Mouse (Mus musculus): ENCODE data around the gene Slco4c1. TPM values are rescaled to one million over a fixed set of nuclear protein-coding genes. Genes with fewer than 3 reads are reported as not detected.

Slco4c1 gene
- polyA plus RNA-seq, 1 experiment from 2014 or later, result not detected

- H3K36me3 ChIP-seq, result no peaks in the 10 kb centered on the region
- whole genome bisulfite sequencing, result 78% methylated on average over 4 of the region's 4 CpGs
- DNase-seq (ENCODE audit: low spot score), result no peak
- no peaks in the 10 kb centered on the region for H3K9me3 ChIP-seq (replicated peaks)
- H3K27ac ChIP-seq (replicated peaks), result no peak overlapping the region
- no peaks in the 10 kb centered on the region for H3K4me1 ChIP-seq
- H3K4me3 ChIP-seq, result no peak overlapping the region
- H3K27me3 ChIP-seq (ENCODE audit: low read depth, poor library complexity, severe bottlenecking), result no peaks in the 10 kb centered on the region
These were observed 22.9 kb downstream of the Slco4c1 start for GRCm38 (mm10) chr1:96849101-96849500.

GRCm38 (mm10) chr1:96848606-96849005 lies 23.4 kb downstream of the Slco4c1 start:
- no peaks in the 10 kb centered on the region for H3K4me1 ChIP-seq
- no peak overlapping the region for H3K27ac ChIP-seq (replicated peaks)
- H3K9me3 ChIP-seq (replicated peaks), result no peaks in the 10 kb centered on the region
- no peak overlapping the region for H3K4me3 ChIP-seq
- no peak for DNase-seq (ENCODE audit: low spot score)
- no peaks in the 10 kb centered on the region for H3K27me3 ChIP-seq (ENCODE audit: low read depth, poor library complexity, severe bottlenecking)
- H3K36me3 ChIP-seq, result no peaks in the 10 kb centered on the region
- 63% methylated on average over 2 of the region's 2 CpGs for WGBS

DNA sequence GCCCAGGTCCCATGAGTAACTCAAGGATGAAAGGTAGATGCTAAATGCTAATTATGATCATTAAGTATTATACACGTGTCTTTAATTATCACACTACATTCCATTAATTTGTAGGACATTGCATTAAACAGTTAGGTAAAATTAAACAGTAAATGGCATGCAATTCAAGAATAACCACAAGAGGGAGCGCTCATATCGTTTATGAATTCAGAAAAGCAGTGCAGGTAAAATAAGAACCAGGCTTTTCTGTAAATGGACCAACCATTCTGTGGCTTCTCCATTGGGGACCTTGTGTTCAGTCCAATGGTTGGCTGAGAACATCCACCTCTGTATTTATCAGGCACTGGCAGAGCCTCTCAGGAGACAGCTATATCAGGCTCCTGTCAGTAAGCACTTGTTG lies 25.2 kb downstream of the Slco4c1 start:
- WGBS, result 6% methylated on average over 3 of the region's 3 CpGs
- no peak for DNase-seq (ENCODE audit: low spot score)
- Histone ChIP-seq H3K9me3 (replicated peaks) (no peaks in the 10 kb centered on the region), H3K36me3 (no peaks in the 10 kb centered on the region), H3K4me3 (no peak overlapping the region), H3K27me3 (ENCODE audit: low read depth, poor library complexity, severe bottlenecking) (no peaks in the 10 kb centered on the region), H3K27ac (replicated peaks) (no peak overlapping the region), H3K4me1 (no peaks in the 10 kb centered on the region)

GRCm38 (mm10) chr1:96805287-96805727 lies 66.7 kb downstream of the Slco4c1 start:
- H3K9me3 ChIP-seq (replicated peaks), result no peaks in the 10 kb centered on the region
- no peaks in the 10 kb centered on the region for H3K27me3 ChIP-seq (ENCODE audit: low read depth, poor library complexity, severe bottlenecking)
- no peak for DNase-seq (ENCODE audit: low spot score)
- no peak overlapping the region for H3K4me3 ChIP-seq
- WGBS, result 76% methylated on average over 2 of the region's 2 CpGs
- H3K27ac ChIP-seq (replicated peaks), result no peak overlapping the region
- no peaks in the 10 kb centered on the region for H3K36me3 ChIP-seq
- no peaks in the 10 kb centered on the region for H3K4me1 ChIP-seq

DNA sequence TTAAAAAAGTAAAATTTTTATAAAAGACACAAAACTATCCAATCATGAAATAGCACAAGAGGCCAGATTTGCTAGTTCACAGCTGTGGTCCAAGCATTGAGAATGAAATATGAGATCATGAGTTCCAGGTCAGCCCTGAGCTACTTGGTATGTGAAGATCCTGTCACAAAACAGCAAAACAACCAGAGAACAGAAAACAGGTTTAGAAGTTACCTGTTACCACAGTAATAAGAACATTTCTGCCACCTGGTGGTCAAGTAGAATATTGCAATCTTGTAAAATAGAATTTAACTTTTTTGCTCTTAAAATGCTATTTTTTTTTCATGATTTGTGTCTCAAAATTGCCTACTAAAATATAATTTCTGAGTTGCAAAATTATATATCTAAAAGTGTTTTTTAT lies 70.4 kb downstream of the Slco4c1 start:
- Histone ChIP-seq H3K4me1 (no peaks in the 10 kb centered on the region), H3K9me3 (replicated peaks) (no peaks in the 10 kb centered on the region), H3K36me3 (no peaks in the 10 kb centered on the region), H3K27me3 (ENCODE audit: low read depth, poor library complexity, severe bottlenecking) (no peaks in the 10 kb centered on the region), H3K4me3 (no peak overlapping the region), H3K27ac (replicated peaks) (no peak overlapping the region)
- no peak for DNase-seq (ENCODE audit: low spot score)

DNA sequence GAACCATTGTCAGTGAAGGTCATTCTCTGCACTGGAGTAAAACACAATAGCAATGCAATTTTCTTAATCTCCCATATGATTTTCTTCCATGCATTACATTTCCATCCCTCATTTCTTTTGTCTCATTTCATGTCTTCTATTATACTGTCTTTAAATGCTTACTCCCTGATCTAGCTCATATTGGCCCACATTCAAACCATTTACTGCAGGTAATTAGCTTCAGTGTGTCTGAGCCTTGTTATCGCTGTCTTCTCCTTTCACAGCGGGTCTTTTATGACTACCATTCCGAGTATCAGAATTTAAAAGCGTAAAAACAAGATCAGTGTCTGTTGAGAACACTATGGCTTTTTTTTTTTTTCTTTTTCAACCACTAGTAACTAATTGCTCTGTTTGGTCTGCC lies 77.3 kb downstream of the Slco4c1 start:
- Histone ChIP-seq H3K9me3 (replicated peaks) (no peaks in the 10 kb centered on the region), H3K4me1 (no peaks in the 10 kb centered on the region), H3K4me3 (no peak overlapping the region), H3K27ac (replicated peaks) (no peak overlapping the region), H3K36me3 (no peaks in the 10 kb centered on the region), H3K27me3 (ENCODE audit: low read depth, poor library complexity, severe bottlenecking) (no peaks in the 10 kb centered on the region)
- WGBS, result 81% methylated on average over 4 of the region's 4 CpGs
- DNase-seq (ENCODE audit: low spot score), result no peak

DNA sequence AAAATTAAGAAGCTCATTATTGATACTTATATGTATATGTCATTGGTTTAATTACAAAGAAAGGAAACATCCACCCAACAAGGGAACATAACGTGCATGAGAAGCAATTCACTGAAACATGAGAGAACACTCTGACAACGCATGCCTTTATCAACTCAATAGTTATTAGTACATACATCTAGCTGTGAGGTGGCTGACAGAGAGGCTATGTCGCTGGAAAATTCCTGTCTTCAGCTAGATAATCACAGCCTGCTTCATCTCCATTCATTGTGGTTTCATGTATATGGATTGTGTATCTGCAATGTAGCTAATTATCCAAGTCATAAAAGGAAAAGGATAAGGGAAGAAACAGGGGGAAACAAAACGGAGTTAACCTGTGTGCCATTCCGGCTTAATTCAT lies 77.7 kb downstream of the Slco4c1 start:
- no peaks in the 10 kb centered on the region for H3K9me3 ChIP-seq (replicated peaks)
- no peaks in the 10 kb centered on the region for H3K4me1 ChIP-seq
- H3K27ac ChIP-seq (replicated peaks), result no peak overlapping the region
- 90% methylated on average over 5 of the region's 5 CpGs for WGBS
- H3K27me3 ChIP-seq (ENCODE audit: low read depth, poor library complexity, severe bottlenecking), result no peaks in the 10 kb centered on the region
- no peak overlapping the region for H3K4me3 ChIP-seq
- DNase-seq (ENCODE audit: low spot score), result no peak
- no peaks in the 10 kb centered on the region for H3K36me3 ChIP-seq

- H3K27me3 ChIP-seq (ENCODE audit: low read depth, poor library complexity, severe bottlenecking), result no peaks in the 10 kb centered on the region
- H3K27ac ChIP-seq (replicated peaks), result no peak overlapping the region
- H3K4me3 ChIP-seq, result no peak overlapping the region
- no peaks in the 10 kb centered on the region for H3K4me1 ChIP-seq
- 92% methylated on average over 1 of the region's 1 CpGs for WGBS
- no peak for DNase-seq (ENCODE audit: low spot score)
- H3K36me3 ChIP-seq, result no peaks in the 10 kb centered on the region
- no peaks in the 10 kb centered on the region for H3K9me3 ChIP-seq (replicated peaks)
These were observed 82.7 kb downstream of the Slco4c1 start for GRCm38 (mm10) chr1:96789268-96789667.

DNA sequence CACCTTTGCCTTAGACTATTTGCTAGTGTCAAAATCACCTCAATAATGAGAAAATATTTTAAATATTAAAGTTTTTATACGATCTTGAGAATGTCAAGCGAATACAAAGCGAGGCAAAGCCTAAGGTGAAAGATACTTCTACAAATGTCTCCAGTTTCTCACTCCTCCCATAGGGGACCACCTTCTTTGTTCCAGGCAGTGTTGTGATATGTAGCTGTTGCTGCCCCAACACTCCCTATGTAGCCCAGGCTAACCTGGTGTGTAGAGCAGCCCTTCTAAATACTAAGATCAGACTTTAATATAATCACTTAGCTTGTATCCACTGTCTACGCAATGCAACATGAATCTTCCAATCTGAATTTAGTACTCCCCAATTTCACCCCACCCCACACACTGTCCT lies 97.8 kb downstream of the Slco4c1 start:
- DNase-seq (ENCODE audit: low spot score), result no peak
- H3K27ac ChIP-seq (replicated peaks), result no peak overlapping the region
- H3K4me1 ChIP-seq, result no peaks in the 10 kb centered on the region
- no peak overlapping the region for H3K4me3 ChIP-seq
- no peaks in the 10 kb centered on the region for H3K36me3 ChIP-seq
- no peaks in the 10 kb centered on the region for H3K27me3 ChIP-seq (ENCODE audit: low read depth, poor library complexity, severe bottlenecking)
- no peaks in the 10 kb centered on the region for H3K9me3 ChIP-seq (replicated peaks)
- WGBS, result 96% methylated on average over 4 of the region's 4 CpGs

DNA sequence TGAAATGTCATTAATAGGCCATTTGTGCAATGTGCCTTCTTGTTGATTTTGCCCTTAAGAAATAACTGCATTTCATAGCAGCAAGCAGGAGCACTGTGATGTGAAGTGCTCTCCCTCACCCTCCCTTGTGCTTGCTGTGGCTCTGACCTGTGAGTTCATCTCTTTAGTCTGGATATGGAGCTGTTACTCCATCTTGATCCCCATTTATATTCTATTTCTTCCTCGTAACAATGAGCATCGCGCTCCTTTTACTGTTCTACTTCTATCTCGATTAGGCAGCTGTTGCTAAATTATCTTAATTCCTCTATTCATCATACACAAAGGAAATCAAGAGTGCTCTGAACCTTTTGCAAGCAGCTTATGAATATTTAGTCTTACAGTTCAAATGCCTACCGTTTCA lies 98.3 kb downstream of the Slco4c1 start:
- Histone ChIP-seq H3K27ac (replicated peaks) (no peak overlapping the region), H3K9me3 (replicated peaks) (no peaks in the 10 kb centered on the region), H3K36me3 (no peaks in the 10 kb centered on the region), H3K27me3 (ENCODE audit: low read depth, poor library complexity, severe bottlenecking) (no peaks in the 10 kb centered on the region), H3K4me1 (no peaks in the 10 kb centered on the region), H3K4me3 (no peak overlapping the region)
- no peak for DNase-seq (ENCODE audit: low spot score)
- 87% methylated on average over 5 of the region's 5 CpGs for whole genome bisulfite sequencing

DNA sequence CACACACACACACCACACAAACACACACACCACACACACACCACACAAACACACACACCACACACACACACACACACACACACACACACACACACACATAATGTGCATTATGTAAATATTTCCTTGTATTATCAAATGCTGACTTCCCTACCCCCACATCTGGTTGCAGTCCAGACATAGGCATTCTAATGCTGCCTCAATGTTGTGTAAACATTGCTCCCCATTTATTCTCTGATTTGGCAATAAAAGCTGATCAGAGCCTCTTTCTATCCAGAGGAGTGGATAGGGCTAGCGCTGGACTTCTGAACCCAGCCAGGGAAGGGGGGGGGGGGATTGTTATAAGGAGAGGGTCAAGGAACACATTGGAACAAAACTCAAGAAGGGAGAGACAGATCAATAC lies 101.7 kb downstream of the Slco4c1 start:
- no peak for DNase-seq (ENCODE audit: low spot score)
- Histone ChIP-seq H3K4me1 (no peaks in the 10 kb centered on the region), H3K27ac (replicated peaks) (no peak overlapping the region), H3K27me3 (ENCODE audit: low read depth, poor library complexity, severe bottlenecking) (no peaks in the 10 kb centered on the region), H3K36me3 (no peaks in the 10 kb centered on the region), H3K9me3 (replicated peaks) (no peaks in the 10 kb centered on the region), H3K4me3 (no peak overlapping the region)
- WGBS, result 95% methylated on average over 1 of the region's 1 CpGs

GRCm38 (mm10) chr1:96768264-96768663 lies 103.7 kb downstream of the Slco4c1 start:
- H3K27me3 ChIP-seq (ENCODE audit: low read depth, poor library complexity, severe bottlenecking), result no peaks in the 10 kb centered on the region
- no peaks in the 10 kb centered on the region for H3K36me3 ChIP-seq
- 27% methylated on average over 4 of the region's 4 CpGs for WGBS
- no peak for DNase-seq (ENCODE audit: low spot score)
- no peak overlapping the region for H3K27ac ChIP-seq (replicated peaks)
- H3K4me1 ChIP-seq, result no peaks in the 10 kb centered on the region
- no peak overlapping the region for H3K4me3 ChIP-seq
- H3K9me3 ChIP-seq (replicated peaks), result no peaks in the 10 kb centered on the region

GRCm38 (mm10) chr1:96766535-96766934 lies 105.4 kb downstream of the Slco4c1 start:
- no peaks in the 10 kb centered on the region for H3K4me1 ChIP-seq
- no peaks in the 10 kb centered on the region for H3K36me3 ChIP-seq
- WGBS, result 76% methylated on average over 1 of the region's 1 CpGs
- no peaks in the 10 kb centered on the region for H3K9me3 ChIP-seq (replicated peaks)
- DNase-seq (ENCODE audit: low spot score), result no peak
- H3K27ac ChIP-seq (replicated peaks), result no peak overlapping the region
- no peak overlapping the region for H3K4me3 ChIP-seq
- no peaks in the 10 kb centered on the region for H3K27me3 ChIP-seq (ENCODE audit: low read depth, poor library complexity, severe bottlenecking)
